Mouse (Mus musculus) limb, embryonic 11.5 days (tissue): ENCODE measurements around the gene Olfr458. TPM values are rescaled to one million over a fixed set of nuclear protein-coding genes. Genes with fewer than 3 reads are reported as not detected.
"Not testable (repeated sequence)": the region's sequence is repeated elsewhere in the genome, so short reads cannot be mapped to it uniquely, and the experiment has no call there.

ENCODE experiments used
- ATAC-seq: fragments of 200-750 bp; cut with Nextera tagmentation; 2 replicates; pipeline ENCODE4 v1.8.0; 2017; ENCODE audit warnings: low read depth; ENCODE audit not compliant: insufficient number of reproducible peaks, low FRiP score, low TSS enrichment
- DNase-seq: peaks from one replicate; pipeline ENCODE4 v3.0.0-alpha.2; 2015; ENCODE audit warnings: low spot score
- H3K27ac ChIP-seq: fragments of 300-500 bp; sonication (generic); replicated peaks from 2 replicates; pipeline ENCODE4 v1.5.1; 2014; ENCODE audit warnings: low read depth, mild to moderate bottlenecking, low read length
- H3K27me3 ChIP-seq: fragments of 300-500 bp; sonication (generic); 2 replicates; pipeline ENCODE4 v1.6.1; 2014; ENCODE audit warnings: mild to moderate bottlenecking, low read length, mixed read lengths; ENCODE audit not compliant: control insufficient read depth, insufficient read depth
- H3K36me3 ChIP-seq: fragments of 300-500 bp; sonication (generic); 2 replicates; pipeline ENCODE4 v1.6.1; 2014; ENCODE audit warnings: mild to moderate bottlenecking, low read length, moderate library complexity, mixed read lengths; ENCODE audit not compliant: control insufficient read depth, insufficient read depth
- H3K4me1 ChIP-seq: fragments of 300-500 bp; sonication (generic); 2 replicates; pipeline ENCODE4 v1.6.1; 2014; ENCODE audit warnings: low read length, mixed read lengths; ENCODE audit not compliant: control insufficient read depth, insufficient read depth
- H3K4me2 ChIP-seq: fragments of 300-500 bp; sonication (generic); 2 replicates; pipeline ENCODE4 v1.6.1; 2014; ENCODE audit warnings: low read depth, mild to moderate bottlenecking, moderate library complexity; ENCODE audit not compliant: severe bottlenecking
- H3K4me3 ChIP-seq: fragments of 300-500 bp; sonication (generic); 2 replicates; pipeline ENCODE4 v1.5.1; 2014; ENCODE audit warnings: low read depth, low read length
- H3K9ac ChIP-seq: fragments of 300-500 bp; sonication (generic); 2 replicates; pipeline ENCODE4 v1.6.1; 2014; ENCODE audit warnings: mild to moderate bottlenecking, low read length
- H3K9me3 ChIP-seq: fragments of 300-500 bp; sonication (generic); 2 replicates; pipeline ENCODE4 v1.6.1; 2016; ENCODE audit warnings: low read length; ENCODE audit not compliant: control insufficient read depth
- WGBS: fragments of 180-500 bp; shearing (Covaris S2); extraction: QIAGEN DNeasy Blood & Tissue Kit; methylation state at CpG from one replicate; pipeline ENCODE4 v1.1.7; 2014; 5-methylcytosine and 5-hydroxymethylcytosine counted together
- polyA plus RNA-seq: library from polyadenylated mRNA; unstranded; fragments of >200 nt; fragmentation: Nextera tagmentation; extraction: Ambion mirVana; gene quantifications from 2 replicates; pipeline ENCODE4 v1.2.1, GENCODE M21; 2014

The Olfr458 gene
- not detected in 2 replicates for polyA plus RNA-seq

DNA sequence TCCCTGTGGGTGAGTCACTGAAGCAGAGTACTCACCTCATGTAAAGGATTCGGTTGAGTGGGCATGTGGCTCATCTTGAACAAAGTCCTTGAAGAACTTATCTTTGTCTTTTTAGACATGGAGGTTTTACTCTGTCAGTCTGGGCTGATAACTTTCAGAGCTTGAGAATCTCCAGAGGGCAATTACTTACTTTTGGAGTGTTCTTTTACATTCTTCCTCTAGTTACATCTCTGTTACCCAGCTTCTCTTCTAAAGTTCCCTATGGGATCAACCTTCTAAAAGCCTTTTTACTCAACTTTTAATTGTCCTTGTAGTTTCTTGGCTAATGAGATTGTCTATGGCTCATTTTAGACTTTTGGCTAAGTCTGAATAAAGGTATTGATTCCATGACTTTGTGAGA lies at the start of gene Olfr458:
Olfr458 (minus strand) TSS at position 101 of the 400 bp plus-strand sequence.
- no peak for ATAC-seq
- WGBS = 81% methylated on average over 1 of the region's 1 CpGs

DNA sequence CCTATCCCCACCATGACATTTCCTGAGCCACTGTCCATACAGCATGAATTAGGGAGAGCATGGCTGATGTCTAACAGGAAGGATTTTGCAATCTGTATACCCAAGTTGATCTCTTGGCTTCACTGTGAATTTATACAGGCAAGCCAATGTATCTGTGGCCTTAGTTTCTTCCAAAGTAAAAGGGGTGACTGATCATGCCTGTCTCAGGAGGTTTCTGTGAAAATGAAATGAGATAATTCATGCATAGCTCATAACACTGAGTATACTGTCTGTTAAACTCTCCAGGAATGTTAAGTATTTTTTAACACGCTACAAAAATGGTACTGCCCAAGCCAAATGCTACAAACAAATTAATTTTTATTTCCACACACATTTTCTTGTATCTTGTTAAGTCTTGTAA lies 48.5 kb upstream of the Olfr458 start:
- Histone ChIP-seq H3K9ac (no peak overlapping the region), H3K4me1 (no peaks in the 10 kb centered on the region), H3K9me3 (no peaks in the 10 kb centered on the region), H3K4me2 (no peak overlapping the region), H3K27ac (no peak overlapping the region), H3K27me3 (no peaks in the 10 kb centered on the region), H3K4me3 (no peak overlapping the region), H3K36me3 (no peaks in the 10 kb centered on the region)
- 75% methylated on average over 1 of the region's 1 CpGs for WGBS
- no peak for ATAC-seq
- no peak for DNase-seq

More for the DNA sequence above, at the start of gene Olfr458:
- no peaks in the 10 kb centered on the region for H3K36me3 ChIP-seq
- H3K4me1 ChIP-seq = no peaks in the 10 kb centered on the region
- H3K27ac ChIP-seq = no peak within 1 kb of the TSS
- H3K9ac ChIP-seq = no peak within 1 kb of the TSS
- no peak within 1 kb of the TSS for H3K4me2 ChIP-seq
- no peak for DNase-seq
- H3K27me3 ChIP-seq = no peaks in the 10 kb centered on the region
- no peaks in the 10 kb centered on the region for H3K9me3 ChIP-seq
- H3K4me3 ChIP-seq = no peak within 1 kb of the TSS

DNA sequence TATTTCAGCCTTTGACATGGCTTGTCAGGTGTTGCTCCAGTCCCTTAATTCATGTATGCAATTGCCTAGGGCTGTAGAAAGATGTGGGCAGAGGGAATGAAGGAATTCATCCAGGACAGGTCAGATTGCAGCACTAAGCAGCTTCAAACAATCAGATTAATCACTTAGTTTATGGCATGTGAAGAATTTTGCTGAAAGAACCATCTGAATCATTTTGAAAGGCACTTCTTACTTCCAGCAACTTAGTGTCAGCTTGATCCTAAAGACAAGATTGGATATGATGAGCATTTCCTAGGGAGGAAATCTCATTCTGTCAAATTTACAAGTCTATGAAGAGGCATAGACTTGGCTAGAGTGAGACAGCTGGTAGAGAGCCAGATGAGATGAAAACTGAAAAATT lies 44.3 kb upstream of the Olfr458 start:
- Histone ChIP-seq H3K9ac (no peak overlapping the region), H3K4me1 (no peaks in the 10 kb centered on the region), H3K36me3 (no peaks in the 10 kb centered on the region), H3K9me3 (no peaks in the 10 kb centered on the region), H3K27ac (no peak overlapping the region), H3K4me3 (no peak overlapping the region), H3K4me2 (no peak overlapping the region), H3K27me3 (no peaks in the 10 kb centered on the region)
- no peak for DNase-seq
- ATAC-seq = no peak

DNA sequence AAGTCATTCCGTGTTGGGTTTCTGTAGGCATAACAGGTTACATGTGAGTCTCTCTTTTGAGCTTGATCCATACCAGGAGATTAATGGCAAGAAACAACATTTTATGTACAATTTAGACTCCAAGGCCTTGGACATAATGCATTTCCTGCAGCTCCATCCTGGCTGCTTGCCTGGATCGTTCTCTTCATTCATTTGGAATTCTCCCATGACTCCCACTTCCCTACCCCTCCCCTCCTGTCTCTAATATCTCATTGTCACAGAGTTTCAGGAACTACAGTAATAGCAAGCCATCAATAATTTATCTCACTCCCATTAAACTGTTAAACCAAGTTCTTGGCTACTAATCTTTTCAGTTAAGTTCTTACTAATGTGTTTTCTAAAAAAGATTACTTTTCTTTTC lies 38.5 kb upstream of the Olfr458 start:
- no peak overlapping the region for H3K9ac ChIP-seq
- WGBS = 93% methylated on average over 2 of the region's 2 CpGs
- no peaks in the 10 kb centered on the region for H3K4me1 ChIP-seq
- H3K27me3 ChIP-seq = no peaks in the 10 kb centered on the region
- no peaks in the 10 kb centered on the region for H3K9me3 ChIP-seq
- no peak overlapping the region for H3K27ac ChIP-seq
- no peaks in the 10 kb centered on the region for H3K36me3 ChIP-seq
- no peak overlapping the region for H3K4me2 ChIP-seq
- H3K4me3 ChIP-seq = no peak overlapping the region
- DNase-seq (no peak), ATAC-seq (no peak)

DNA sequence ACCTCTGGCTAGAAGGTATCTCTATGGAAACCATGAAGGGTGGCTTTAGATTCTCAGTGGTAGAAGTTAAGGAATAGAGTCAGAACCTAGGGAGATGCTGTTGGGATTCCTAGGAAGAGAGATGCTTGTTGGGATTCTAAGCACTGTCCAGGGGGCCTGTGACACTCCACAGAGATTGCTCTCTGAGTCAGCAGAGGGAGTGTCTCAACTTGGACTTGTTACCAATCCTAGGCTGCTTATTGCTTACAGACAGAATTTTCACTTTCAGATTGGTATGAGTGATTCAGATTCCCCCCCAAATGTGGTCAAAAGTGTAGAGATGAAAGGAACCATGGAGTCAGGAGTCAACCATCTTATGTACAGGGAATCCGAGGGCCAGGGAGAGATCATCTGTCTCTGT lies 24.7 kb upstream of the Olfr458 start:
- Histone ChIP-seq H3K27me3 (no peaks in the 10 kb centered on the region), H3K4me2 (no peak overlapping the region), H3K27ac (no peak overlapping the region), H3K36me3 (no peaks in the 10 kb centered on the region), H3K4me1 (no peaks in the 10 kb centered on the region), H3K4me3 (no peak overlapping the region), H3K9ac (no peak overlapping the region), H3K9me3 (no peaks in the 10 kb centered on the region)
- ATAC-seq (no peak), DNase-seq (no peak)
- 78% methylated on average over 1 of the region's 1 CpGs for WGBS

DNA sequence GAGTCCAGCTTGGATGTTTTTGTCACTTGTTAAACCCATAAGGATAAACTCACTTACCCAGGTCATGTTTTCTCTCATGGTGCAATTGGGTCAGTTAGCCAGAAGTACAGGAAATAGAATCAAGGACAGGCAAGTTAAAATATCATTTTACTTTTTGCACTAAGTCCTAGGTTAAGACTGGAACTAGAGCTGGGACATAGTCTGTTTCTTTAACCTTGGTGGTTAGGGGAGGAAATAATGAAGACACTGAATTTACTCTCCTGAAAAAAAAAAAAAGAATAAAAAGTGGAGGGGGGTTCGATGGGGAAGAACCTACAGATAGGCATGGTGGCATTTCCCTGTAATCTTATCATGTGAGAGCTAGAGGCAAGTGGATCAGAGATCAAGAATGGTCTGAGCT lies 22.1 kb upstream of the Olfr458 start, which contains the start of gene Olfr456:
Olfr456 (minus strand) TSS at position 101 of the 400 bp plus-strand sequence.
- Histone ChIP-seq H3K4me2 (no peak within 1 kb of the TSS), H3K9me3 (no peaks in the 10 kb centered on the region), H3K27ac (no peak within 1 kb of the TSS), H3K4me3 (no peak within 1 kb of the TSS), H3K9ac (no peak within 1 kb of the TSS), H3K36me3 (no peaks in the 10 kb centered on the region), H3K27me3 (no peaks in the 10 kb centered on the region), H3K4me1 (no peaks in the 10 kb centered on the region)
- 85% methylated on average over 1 of the region's 1 CpGs for WGBS
- DNase-seq (no peak), ATAC-seq (no peak)

DNA sequence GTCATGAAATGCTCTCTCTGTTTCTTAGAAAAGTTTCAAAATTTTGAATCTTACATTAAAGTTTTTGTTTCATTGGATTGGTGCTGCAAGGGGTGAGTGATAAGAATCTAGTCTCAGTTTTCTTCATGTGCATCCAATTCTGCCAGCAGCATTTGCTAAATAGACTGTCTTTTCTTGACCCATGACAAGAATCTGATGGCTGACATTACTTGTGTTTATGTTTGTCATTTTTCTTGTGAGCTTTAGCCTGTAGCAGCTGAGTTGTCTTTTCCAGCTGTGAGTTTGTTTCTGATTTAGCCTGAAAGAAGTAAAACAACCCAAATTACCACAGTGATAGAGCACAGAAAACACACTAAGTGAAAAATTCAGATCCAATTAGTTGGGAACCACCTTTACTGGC lies 19.6 kb upstream of the Olfr458 start:
- H3K36me3 ChIP-seq = no peaks in the 10 kb centered on the region
- DNase-seq (no peak), ATAC-seq (no peak)
- H3K27me3 ChIP-seq = no peaks in the 10 kb centered on the region
- H3K4me1 ChIP-seq = no peaks in the 10 kb centered on the region
- H3K4me2 ChIP-seq = no peak overlapping the region
- H3K9me3 ChIP-seq = no peaks in the 10 kb centered on the region
- no peak overlapping the region for H3K9ac ChIP-seq
- H3K4me3 ChIP-seq = no peak overlapping the region
- no peak overlapping the region for H3K27ac ChIP-seq

DNA sequence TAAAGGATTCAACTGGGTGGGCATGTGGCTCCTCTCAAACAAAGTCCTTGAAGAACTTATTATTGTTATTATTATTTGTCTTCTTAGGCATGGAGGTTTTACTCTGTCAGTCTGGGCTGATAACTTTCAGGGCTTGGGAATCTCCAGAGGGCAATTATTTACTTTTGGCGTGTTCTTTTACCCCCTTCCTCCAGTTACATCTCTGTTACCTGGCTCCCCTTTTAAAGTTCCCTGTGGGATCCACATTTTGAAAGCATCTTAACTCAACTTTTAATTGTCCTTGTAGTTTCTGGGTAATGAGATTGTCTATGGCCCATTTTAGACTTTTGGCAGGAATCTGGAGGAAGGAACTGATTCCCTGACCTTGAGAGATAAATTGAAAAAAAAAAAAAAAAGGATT lies 11.2 kb upstream of the Olfr458 start, which contains the start of gene Olfr457:
Olfr457 (minus strand) TSS at position 101 of the 400 bp plus-strand sequence.
- no peaks in the 10 kb centered on the region for H3K27me3 ChIP-seq
- ATAC-seq = no peak

DNA sequence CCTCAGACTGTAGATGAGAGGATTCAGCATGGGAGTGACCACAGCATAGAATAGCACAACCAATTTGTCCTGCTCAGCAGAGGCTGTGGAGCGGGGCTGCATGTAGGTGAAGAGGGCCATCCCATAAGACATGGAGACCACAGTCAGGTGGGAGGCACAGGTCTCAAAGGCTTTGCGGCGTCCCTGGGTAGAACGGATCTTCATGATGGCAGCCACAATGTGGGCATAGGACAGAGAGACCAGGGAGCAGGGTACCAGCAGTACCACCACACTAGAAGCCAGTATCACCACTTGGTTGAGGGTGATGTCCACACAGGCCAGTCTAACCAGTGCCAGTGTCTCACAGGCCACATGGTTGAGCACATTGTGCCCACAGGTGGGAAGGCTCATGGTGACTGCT lies 6.3 kb upstream of the Olfr458 start:
- H3K9ac ChIP-seq, H3K4me1 ChIP-seq, H3K27me3 ChIP-seq, H3K4me3 ChIP-seq, ATAC-seq, H3K27ac ChIP-seq, H3K36me3 ChIP-seq, H3K4me2 ChIP-seq, H3K9me3 ChIP-seq, DNase-seq: not testable (repeated sequence)
- 89% methylated on average over 4 of the region's 4 CpGs for WGBS

More for the DNA sequence above, 11.2 kb upstream of the Olfr458 start, which contains the start of gene Olfr457:
- no peak for DNase-seq
- Histone ChIP-seq H3K36me3 (no peaks in the 10 kb centered on the region), H3K4me2 (no peak within 1 kb of the TSS), H3K4me3 (no peak within 1 kb of the TSS), H3K4me1 (no peaks in the 10 kb centered on the region), H3K9me3 (no peaks in the 10 kb centered on the region), H3K9ac (no peak within 1 kb of the TSS), H3K27ac (no peak within 1 kb of the TSS)
- WGBS = 73% methylated on average over 1 of the region's 1 CpGs
